Mouse (Mus musculus) midbrain, embryonic 12.5 days (tissue): ENCODE measurements at regions not wholly inside any gene's neighbourhood (a gene's known extent, or its start where the extent isn't known, plus 50 kb on each side); places are given as distances from the start of the nearest gene placed in this dataset.
A peak's percentile ranks its signal among the peaks of the same experiment; 100 is the strongest.

Experiments
- ATAC-seq: fragments of 200-750 bp; cut with Nextera tagmentation; 2 replicates; pipeline ENCODE4 v1.8.0; 2017; ENCODE audit warnings: low read depth, moderate TSS enrichment, moderate library complexity; ENCODE audit not compliant: low FRiP score
- H3K27ac ChIP-seq: fragments of 300-500 bp; sonication (generic); replicated peaks from 2 replicates; pipeline ENCODE4 v1.5.1; 2016; ENCODE audit warnings: mild to moderate bottlenecking
- H3K27me3 ChIP-seq: fragments of 300-500 bp; sonication (generic); 2 replicates; pipeline ENCODE4 v1.6.1; 2016; ENCODE audit warnings: mild to moderate bottlenecking
- H3K36me3 ChIP-seq: fragments of 300-500 bp; sonication (generic); 2 replicates; pipeline ENCODE4 v1.6.1; 2016
- H3K4me1 ChIP-seq: fragments of 300-500 bp; sonication (generic); 2 replicates; pipeline ENCODE4 v1.6.1; 2016
- H3K4me2 ChIP-seq: fragments of 300-500 bp; sonication (generic); replicated peaks from 2 replicates; pipeline ENCODE4 v1.6.1; 2016; ENCODE audit warnings: mild to moderate bottlenecking, moderate library complexity
- H3K4me3 ChIP-seq: fragments of 300-500 bp; sonication (generic); 2 replicates; pipeline ENCODE4 v1.5.1; 2016; ENCODE audit warnings: mild to moderate bottlenecking
- H3K9ac ChIP-seq: fragments of 300-500 bp; sonication (generic); replicated peaks from 2 replicates; pipeline ENCODE4 v1.6.1; 2016; ENCODE audit warnings: mild to moderate bottlenecking, moderate library complexity
- H3K9me3 ChIP-seq: fragments of 300-500 bp; sonication (generic); 2 replicates; pipeline ENCODE4 v1.6.1; 2016; ENCODE audit warnings: mild to moderate bottlenecking
- WGBS: fragments of 180-500 bp; shearing (Covaris S2); methylation state at CpG from one replicate; pipeline ENCODE4 v1.1.7; 2016; 5-methylcytosine and 5-hydroxymethylcytosine counted together

GRCm38 (mm10) chr9:5118584-5118983 lies 179.7 kb upstream of the Casp1 start:
- Histone ChIP-seq H3K4me2 (no peak overlapping the region), H3K4me1 (no peaks in the 10 kb centered on the region), H3K4me3 (no peak overlapping the region), H3K36me3 (no peaks in the 10 kb centered on the region), H3K9ac (no peak overlapping the region), H3K9me3 (no peaks in the 10 kb centered on the region), H3K27ac (no peak overlapping the region), H3K27me3 (no peaks in the 10 kb centered on the region)
- 90% methylated on average over 3 of the region's 3 CpGs for WGBS
- ATAC-seq: no peak

GRCm38 (mm10) chr9:5121144-5121821 lies 177.0 kb upstream of the Casp1 start:
- Histone ChIP-seq H3K4me3 (no peak overlapping the region), H3K9me3 (no peaks in the 10 kb centered on the region), H3K9ac (no peak overlapping the region), H3K27ac (no peak overlapping the region), H3K4me1 (no peaks in the 10 kb centered on the region), H3K4me2 (no peak overlapping the region), H3K36me3 (no peaks in the 10 kb centered on the region), H3K27me3 (no peaks in the 10 kb centered on the region)
- WGBS: 73% methylated on average over 1 of the region's 1 CpGs
- ATAC-seq: peak; percentile 27; the same call in 1 of the 2 replicates

- no peak for ATAC-seq
- Histone ChIP-seq H3K4me2 (no peak overlapping the region), H3K9me3 (no peaks in the 10 kb centered on the region), H3K9ac (no peak overlapping the region), H3K36me3 (no peaks in the 10 kb centered on the region), H3K27ac (no peak overlapping the region), H3K4me1 (no peaks in the 10 kb centered on the region), H3K27me3 (no peaks in the 10 kb centered on the region), H3K4me3 (no peak overlapping the region)
These were observed 171.5 kb upstream of the Casp1 start for GRCm38 (mm10) chr9:5126821-5127220.

GRCm38 (mm10) chr9:5132386-5132785 lies 165.9 kb upstream of the Casp1 start:
- ATAC-seq: no peak
- Histone ChIP-seq H3K4me3 (no peak overlapping the region), H3K4me2 (no peak overlapping the region), H3K27me3 (no peaks in the 10 kb centered on the region), H3K9ac (no peak overlapping the region), H3K4me1 (no peaks in the 10 kb centered on the region), H3K36me3 (no peaks in the 10 kb centered on the region), H3K9me3 (no peaks in the 10 kb centered on the region), H3K27ac (no peak overlapping the region)

- H3K4me3 ChIP-seq: no peak overlapping the region
- no peak overlapping the region for H3K27ac ChIP-seq
- no peak overlapping the region for H3K9ac ChIP-seq
- 0 out of 2 replicates have a peak, but pooled peaks have one; percentile 23 for ATAC-seq
- WGBS: 95% methylated on average over 1 of the region's 1 CpGs
- H3K9me3 ChIP-seq: 0 out of 2 replicates have a peak, but pooled peaks cover 7% of the 10 kb centered on the region
- no peak overlapping the region for H3K4me2 ChIP-seq
- H3K36me3 ChIP-seq: no peaks in the 10 kb centered on the region
- no peaks in the 10 kb centered on the region for H3K4me1 ChIP-seq
- H3K27me3 ChIP-seq: no peaks in the 10 kb centered on the region
These were observed 151.7 kb upstream of the Casp1 start for GRCm38 (mm10) chr9:5146604-5147003.
